Mouse (Mus musculus): ENCODE data around the gene B430305J03Rik.

DNA sequence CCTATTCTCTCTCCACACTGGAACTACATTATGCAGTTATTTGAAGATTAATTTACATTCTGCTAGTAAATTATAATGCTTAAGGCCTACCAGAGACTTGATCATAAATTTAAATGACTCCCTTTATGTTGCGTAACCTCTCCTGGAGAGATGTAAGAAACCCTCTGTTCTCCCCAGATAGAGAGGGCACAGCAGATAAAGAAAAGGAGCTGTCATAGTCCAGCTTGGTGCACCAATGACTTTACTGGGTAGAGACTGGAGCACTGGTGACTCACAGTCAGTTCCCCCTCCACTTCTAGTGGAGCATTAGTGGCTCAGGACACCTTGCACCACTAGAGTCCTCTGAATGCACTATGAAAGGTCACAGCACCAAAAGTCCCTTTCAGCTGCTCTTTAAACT, 27.1 kb upstream of the B430305J03Rik start:
- TF ChIP-seq ZNF384 (IDR thresholded peaks at IDR 0.05; ENCODE audit: low read depth, low read length) = no peak
- TF ChIP-seq ZC3H11A (IDR thresholded peaks at IDR 0.05; ENCODE audit: borderline replicate concordance, low read depth, low read length) = no peak
- no peak for TF ChIP-seq CHD2 (IDR thresholded peaks at IDR 0.05; ENCODE audit: low read depth, low read length)
- no peak for TF ChIP-seq HCFC1 (IDR thresholded peaks at IDR 0.05; ENCODE audit: borderline replicate concordance, insufficient read depth, low read length)

All from ES-E14 (cell line).